15 mouse cellular contexts compared by ENCODE assay signal in genomic region chr10:5904399-5904798, GRCm38 (mm10). TPM values are rescaled to one million over a fixed set of nuclear protein-coding genes. Genes with fewer than 3 reads are reported as not detected.
DNase-seq lines count a peak whose midpoint lies in the region; ATAC-seq lines count a peak whose summit lies in the region.
"Had no signal": no experiment of that assay in that cellular context is flagged by ENCODE, and none has a peak within 500 bp of the region (broad histone marks: within the 10 kb centered on the region; RNA-seq: fewer than 3 reads in every experiment).

No protein-coding gene starts in this region.

- intact Hi-C loops in left cerebral cortex, postnatal 4 days (cut with DNase I): no loop called here

- no peaks in the 10 kb centered on the region for H3K4me1 ChIP-seq in embryonic facial prominence, embryonic 14.5 days (ENCODE audit: control insufficient read depth, insufficient read depth, low read length)
- peaks cover 2% of the 10 kb centered on the region; the same call in 1 of the 2 replicates for H3K4me1 ChIP-seq in hindbrain, embryonic 16.5 days (ENCODE audit: control insufficient read depth, insufficient read depth, low read depth, low read length)
- H3K4me1 ChIP-seq: midbrain, embryonic 15.5 days had no signal

- H3K4me2 ChIP-seq in embryonic facial prominence, embryonic 14.5 days (ENCODE audit: low read depth, low read length): no peak overlapping the region
- H3K4me2 ChIP-seq in hindbrain, embryonic 16.5 days (ENCODE audit: low read length): no peak overlapping the region
- H3K4me2 ChIP-seq: midbrain, embryonic 15.5 days had no signal

- H3K36me3 ChIP-seq in embryonic facial prominence, embryonic 14.5 days (ENCODE audit: control insufficient read depth, insufficient read depth, low read length): no peaks in the 10 kb centered on the region
- no peaks in the 10 kb centered on the region for H3K36me3 ChIP-seq in hindbrain, embryonic 16.5 days (ENCODE audit: control insufficient read depth, insufficient read depth, low read length)
- H3K36me3 ChIP-seq: G1E; midbrain, embryonic 15.5 days had no signal

- no peak overlapping the region for H3K4me3 ChIP-seq in embryonic facial prominence, embryonic 14.5 days (ENCODE audit: low read depth, low read length)
- no peak overlapping the region for H3K4me3 ChIP-seq in hindbrain, embryonic 16.5 days (ENCODE audit: low read length)
- H3K4me3 ChIP-seq: heart, adult 2 months; midbrain, embryonic 15.5 days had no signal

- DNase-seq in embryo, embryonic 10.5 days (ENCODE audit: low spot score): peak; percentile 13
- no peak for DNase-seq in embryo, embryonic 11 days
- peak; percentile 31 for DNase-seq in left cerebral cortex, postnatal 4 days
- DNase-seq in left cerebral cortex, adult 8-10 months (ENCODE audit: low spot score in 2 of 2): no peak
- DNase-seq in brain, embryonic 18.5 days (ENCODE audit: low read depth, low spot score): peak; percentile 24
- DNase-seq in embryonic facial prominence, embryonic 14.5 days (ENCODE audit: low spot score): peak; percentile 5
- no peak for DNase-seq in ovary, adult 18-20 months (ENCODE audit: low spot score)
- DNase-seq: adrenal gland, postnatal 36 days; heart, adult 2 months; liver, postnatal 0 days had no signal

- H3K27ac ChIP-seq in embryonic facial prominence, embryonic 14.5 days (replicated peaks; ENCODE audit: low read depth, low read length): no peak overlapping the region
- H3K27ac ChIP-seq in hindbrain, embryonic 16.5 days (ENCODE audit: low read depth, low read length): no peak overlapping the region
- H3K27ac ChIP-seq: heart, adult 2 months; midbrain, embryonic 15.5 days had no signal

- 87% methylated on average over 2 of the region's 2 CpGs for WGBS in embryonic facial prominence, embryonic 14.5 days
- WGBS in hindbrain, embryonic 16.5 days: 90% methylated on average over 2 of the region's 2 CpGs

- no peak overlapping the region for H3K9ac ChIP-seq in embryonic facial prominence, embryonic 14.5 days (ENCODE audit: low read depth, low read length)
- no peak overlapping the region for H3K9ac ChIP-seq in hindbrain, embryonic 16.5 days (ENCODE audit: low read depth, low read length)
- H3K9ac ChIP-seq: liver, postnatal 0 days; midbrain, embryonic 15.5 days had no signal

- H3K9me3 ChIP-seq in embryonic facial prominence, embryonic 14.5 days (ENCODE audit: control insufficient read depth, low read length): no peaks in the 10 kb centered on the region
- no peaks in the 10 kb centered on the region for H3K9me3 ChIP-seq in hindbrain, embryonic 16.5 days (ENCODE audit: control insufficient read depth, low read length)
- H3K9me3 ChIP-seq: G1E; midbrain, embryonic 15.5 days had no signal

- no peaks in the 10 kb centered on the region for H3K27me3 ChIP-seq in embryonic facial prominence, embryonic 14.5 days (replicated peaks; ENCODE audit: control insufficient read depth, insufficient read depth, low read length)
- H3K27me3 ChIP-seq in hindbrain, embryonic 16.5 days (replicated peaks; ENCODE audit: control insufficient read depth, insufficient read depth, low read length): no peaks in the 10 kb centered on the region
- H3K27me3 ChIP-seq: midbrain, embryonic 15.5 days had no signal

- ATAC-seq in embryonic facial prominence, embryonic 14.5 days (ENCODE audit: low read depth): no peak
- ATAC-seq in hindbrain, embryonic 16.5 days: no peak
- ATAC-seq: liver, postnatal 0 days; midbrain, embryonic 15.5 days had no signal

RNA-seq across cellular contexts. Expression of gene Rgs17, which starts 17.8 kb away (rescaled TPM):
- 10 to 100 TPM; 47.0 to 53.1 TPM for total RNA-seq in left cerebral cortex, postnatal 4 days (2021)
- total RNA-seq in left cerebral cortex, adult 8-10 months (2022): 10 to 100 TPM; 56.4 to 66.4 (median 58.1) TPM
- polyA plus RNA-seq in embryonic facial prominence, embryonic 14.5 days (2014; fragmentation: Nextera tagmentation; extraction: Ambion mirVana): 1.8 and 2.1 TPM in 2 replicates
- polyA plus RNA-seq in hindbrain, embryonic 16.5 days (2015; fragmentation: Nextera tagmentation; extraction: Ambion mirVana): 31.4 and 39.0 TPM in 2 replicates
- total RNA-seq: hematopoietic stem cell, adult 5-6 weeks; neutrophil, adult 5-6 weeks had no signal
- polyA plus RNA-seq: G1E had no signal

Comparison
In these comparisons a context has a peak if more than half of its experiments do, and no peak if none do; other contexts are left out.
1. DNase-seq: peak in embryo, embryonic 10.5 days (single experiment), left cerebral cortex, postnatal 4 days (single experiment), brain, embryonic 18.5 days (single experiment) and embryonic facial prominence, embryonic 14.5 days (single experiment); none in embryo, embryonic 11 days (single experiment), left cerebral cortex, adult 8-10 months (0 of 2) and ovary, adult 18-20 months (single experiment).